Mouse (Mus musculus): ENCODE data around the gene Alox15. TPM values are rescaled to one million over a fixed set of nuclear protein-coding genes. Genes with fewer than 3 reads are reported as not detected.

The Alox15 gene
- total RNA-seq (2023; ENCODE audit: inconsistent age) = 0.21 to 1.9 TPM (median 0.26 TPM) in 3 of 4 replicates, not detected in the other

GRCm38 (mm10) chr11:70351868-70352267 lies at the start of gene Alox15:
Gene Alox15 (minus strand): TSS chr11:70352031.

DNA sequence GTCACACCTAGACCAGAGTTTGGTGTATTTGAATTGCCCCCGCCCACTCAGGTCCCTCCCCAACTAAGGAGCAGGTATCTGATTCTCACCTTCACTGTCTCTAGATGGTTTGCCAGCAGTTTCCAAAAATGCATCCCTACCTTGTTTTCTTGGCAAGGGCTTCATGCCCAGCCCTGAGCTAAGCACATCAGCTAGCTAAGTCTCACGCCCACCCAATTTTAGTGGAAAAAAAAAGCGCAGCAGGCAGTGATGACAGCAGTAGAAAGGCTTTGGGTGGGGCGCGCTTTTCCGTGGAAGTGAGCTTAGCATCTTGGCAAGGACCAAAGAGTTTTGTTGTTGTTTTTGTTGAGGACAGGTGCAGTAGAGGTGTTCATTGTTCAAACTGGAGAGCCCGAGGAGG lies 29.3 kb downstream of the Alox15 start, which contains the start of gene Alox12e:
Gene Alox12e (minus strand): TSS at position 101 of the 400 bp plus-strand sequence.

Other genes starting within 250 kb of the Alox15 start
- not detected in 4 replicates for gene Mgl2, start 221.7 kb downstream of the Alox15 start, total RNA-seq (2023; ENCODE audit: inconsistent age)
- gene Clec10a, start 195.8 kb downstream of the Alox15 start, total RNA-seq (2023; ENCODE audit: inconsistent age) = 0.57 TPM in 1 of 4 replicates, not detected in the others
- gene Slc16a11, start 139.3 kb downstream of the Alox15 start, total RNA-seq (2023; ENCODE audit: inconsistent age) = not detected in 4 replicates
- gene Slc16a13, start 131.0 kb downstream of the Alox15 start, total RNA-seq (2023; ENCODE audit: inconsistent age) = 1.8 to 2.3 TPM (median 2.1 TPM) in 4 replicates
- gene Bcl6b, start 122.2 kb downstream of the Alox15 start, total RNA-seq (2023; ENCODE audit: inconsistent age) = 0.45 to 1.1 TPM (median 0.85 TPM) in 4 replicates
- gene 0610010K14Rik, start 114.1 kb downstream of the Alox15 start, total RNA-seq (2023; ENCODE audit: inconsistent age) = 62.4 to 92.8 TPM (median 71.3 TPM) in 4 replicates
- 4.4 to 9.6 TPM (median 7.2 TPM) in 4 replicates for gene Gm21988, start 112.2 kb downstream of the Alox15 start, total RNA-seq (2023; ENCODE audit: inconsistent age)
- gene Rnasek, start 112.2 kb downstream of the Alox15 start, total RNA-seq (2023; ENCODE audit: inconsistent age) = 73.2 to 81.6 TPM (median 73.8 TPM) in 4 replicates
- 0.57 to 0.64 TPM in 2 of 4 replicates, not detected in the others for gene Alox12, start 96.7 kb downstream of the Alox15 start, total RNA-seq (2023; ENCODE audit: inconsistent age)
- not detected in 4 replicates for gene Alox12e, start 29.4 kb downstream of the Alox15 start, total RNA-seq (2023; ENCODE audit: inconsistent age)
- 26.4 to 29.9 TPM (median 28.0 TPM) in 4 replicates for gene Pelp1, start 58.0 kb upstream of the Alox15 start, total RNA-seq (2023; ENCODE audit: inconsistent age)
- 93.3 to 103 TPM (median 98.7 TPM) in 4 replicates for gene Arrb2, start 80.6 kb upstream of the Alox15 start, total RNA-seq (2023; ENCODE audit: inconsistent age)
- gene Med11, start 99.9 kb upstream of the Alox15 start, total RNA-seq (2023; ENCODE audit: inconsistent age) = 39.8 to 46.9 TPM (median 43.4 TPM) in 4 replicates
- 1.3 to 2.1 TPM (median 1.4 TPM) in 4 replicates for gene Zmynd15, start 107.4 kb upstream of the Alox15 start, total RNA-seq (2023; ENCODE audit: inconsistent age)
- gene Cxcl16, start 108.0 kb upstream of the Alox15 start, total RNA-seq (2023; ENCODE audit: inconsistent age) = 6.6 to 9.3 TPM (median 7.2 TPM) in 4 replicates
- not detected in 4 replicates for gene Tm4sf5, start 153.2 kb upstream of the Alox15 start, total RNA-seq (2023; ENCODE audit: inconsistent age)
- gene Vmo1, start 162.6 kb upstream of the Alox15 start, total RNA-seq (2023; ENCODE audit: inconsistent age) = not detected in 4 replicates
- not detected in 4 replicates for gene Gltpd2, start 167.2 kb upstream of the Alox15 start, total RNA-seq (2023; ENCODE audit: inconsistent age)
- 124 to 141 TPM (median 128 TPM) in 4 replicates for gene Psmb6, start 173.3 kb upstream of the Alox15 start, total RNA-seq (2023; ENCODE audit: inconsistent age)
- not detected in 4 replicates for gene Gm40193, start 180.9 kb upstream of the Alox15 start, total RNA-seq (2023; ENCODE audit: inconsistent age)
- gene Pld2, start 188.0 kb upstream of the Alox15 start, total RNA-seq (2023; ENCODE audit: inconsistent age) = 3.3 to 6.4 TPM (median 4.5 TPM) in 4 replicates
- 79.8 to 99.2 TPM (median 86.0 TPM) in 4 replicates for gene Mink1, start 210.8 kb upstream of the Alox15 start, total RNA-seq (2023; ENCODE audit: inconsistent age)

Data from B cell, adult (primary cell).